Mouse (Mus musculus) layer of hippocampus, postnatal 10 days (tissue): ENCODE results near the gene Ppp1r12a. TPM values are rescaled to one million over a fixed set of nuclear protein-coding genes. Genes with fewer than 3 reads are reported as not detected.

ENCODE experiments used
- DNase-seq, 2 experiments: peaks; one replicate each; pipeline ENCODE4 v3.0.0; 2021; ENCODE audit warnings: low spot score in 2 of 2
- total RNA-seq, 2 experiments: library from RNA; stranded (reverse); gene quantifications; 2 replicates each; pipeline ENCODE4 v1.2.3; 2021

Ppp1r12a gene
- total RNA-seq, 2 experiments from 2014 or later: 98.5 to 102 TPM

DNA sequence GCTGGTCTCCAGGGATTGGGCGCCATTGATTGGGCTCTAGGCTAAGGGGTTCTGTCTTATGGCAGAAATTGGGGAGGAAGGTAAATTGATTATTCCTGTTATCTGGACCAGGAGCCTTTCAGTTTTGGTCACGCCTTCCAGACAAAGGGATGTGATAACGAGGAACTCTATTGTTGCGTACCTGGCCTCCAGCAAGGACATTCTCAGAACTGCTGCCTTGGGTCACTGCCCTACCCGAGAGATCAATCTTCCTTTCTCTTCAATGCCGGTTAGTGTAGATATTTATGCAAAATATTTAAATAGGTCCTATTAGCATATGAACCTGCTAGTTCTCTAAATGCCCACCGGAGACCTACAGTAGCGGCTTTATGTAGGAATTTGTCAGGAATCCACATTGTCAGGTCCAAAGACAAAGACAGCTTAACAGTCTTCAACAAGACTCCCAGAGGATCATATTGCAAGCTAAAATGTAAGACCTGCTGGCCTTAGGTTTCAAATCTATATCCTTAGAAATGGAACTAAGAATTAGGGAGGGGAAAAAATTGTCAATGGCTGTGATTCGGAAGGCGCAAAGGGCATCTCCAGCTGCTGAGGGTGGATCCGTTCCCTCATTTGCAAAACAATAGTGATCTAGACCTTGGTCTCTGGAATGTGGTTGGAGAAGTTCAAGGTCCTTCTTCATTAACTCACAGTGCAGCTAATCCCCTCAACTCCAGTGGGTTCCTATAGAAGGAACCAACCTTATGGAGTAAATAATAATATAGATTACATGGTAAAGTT, 124.9 kb downstream of the Ppp1r12a start:
- DNase-seq: no peak

GRCm38 (mm10) chr10:108287438-108287801, 125.4 kb downstream of the Ppp1r12a start:
- DNase-seq: no peak

GRCm38 (mm10) chr10:108290046-108290445, 128.1 kb downstream of the Ppp1r12a start:
- DNase-seq: no peak

DNA sequence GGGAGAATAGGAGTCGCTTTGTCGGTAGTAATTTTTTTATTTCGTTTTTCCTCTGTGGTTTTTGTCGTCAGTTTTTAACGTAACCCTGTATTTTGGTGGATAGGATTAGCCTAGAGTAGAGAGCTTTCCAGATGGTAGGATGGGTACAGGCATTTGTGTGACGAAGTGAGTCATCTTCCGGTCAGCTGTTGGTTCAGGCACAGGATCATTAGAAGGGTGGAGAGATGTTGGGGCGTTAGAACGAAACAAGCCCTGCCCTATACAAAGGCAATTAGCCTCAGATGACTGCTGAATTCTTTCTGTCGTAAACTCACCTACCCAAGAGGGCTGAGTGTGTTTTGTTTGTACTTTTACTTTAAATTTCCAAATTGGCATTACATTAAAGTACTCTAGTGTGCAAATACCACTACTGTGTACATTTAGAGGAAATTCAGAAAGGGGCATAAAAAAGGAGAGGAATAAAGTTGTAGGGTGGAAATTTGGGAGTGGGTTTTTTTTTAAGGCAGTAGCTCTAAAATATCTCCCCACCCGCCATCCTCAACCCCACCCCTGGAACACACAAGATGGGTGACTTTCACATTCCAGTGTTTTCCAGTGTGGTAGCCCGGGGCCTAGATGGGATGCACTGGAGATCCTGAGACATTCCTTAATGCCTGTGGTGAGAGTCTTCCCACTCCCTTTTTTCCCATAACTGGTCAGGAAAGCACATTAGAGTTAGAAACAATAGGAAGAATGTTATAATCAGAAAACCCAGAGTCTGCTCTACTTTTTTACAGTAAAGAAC, 129.9 kb downstream of the Ppp1r12a start:
- DNase-seq: no peak

DNA sequence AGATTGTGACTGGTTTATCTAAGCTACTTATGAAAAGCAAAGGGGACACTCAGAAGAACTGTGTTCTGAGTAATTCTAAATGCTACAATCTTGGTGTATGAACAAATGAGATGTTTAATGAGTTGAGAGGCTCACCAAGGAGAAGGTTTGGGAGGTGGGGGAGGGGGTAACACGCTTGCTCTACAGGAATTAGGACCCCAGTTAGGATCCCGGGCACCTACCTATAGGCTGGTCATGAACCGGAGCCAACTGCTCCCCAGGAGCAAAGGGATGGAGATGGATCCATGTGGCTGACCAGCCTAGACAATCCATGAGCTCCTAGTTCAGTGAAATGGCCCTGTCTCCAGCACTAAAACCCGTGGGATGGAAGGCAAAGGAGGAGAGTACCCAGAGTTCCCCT, 130.7 kb downstream of the Ppp1r12a start:
- DNase-seq: no peak

GRCm38 (mm10) chr10:108293620-108294195, 131.7 kb downstream of the Ppp1r12a start:
- no peak for DNase-seq

- no peak for DNase-seq
Measured at GRCm38 (mm10) chr10:108294766-108295165, 132.8 kb downstream of the Ppp1r12a start.

- no peak for DNase-seq
Measured at GRCm38 (mm10) chr10:108296446-108296845, 134.5 kb downstream of the Ppp1r12a start.

DNA sequence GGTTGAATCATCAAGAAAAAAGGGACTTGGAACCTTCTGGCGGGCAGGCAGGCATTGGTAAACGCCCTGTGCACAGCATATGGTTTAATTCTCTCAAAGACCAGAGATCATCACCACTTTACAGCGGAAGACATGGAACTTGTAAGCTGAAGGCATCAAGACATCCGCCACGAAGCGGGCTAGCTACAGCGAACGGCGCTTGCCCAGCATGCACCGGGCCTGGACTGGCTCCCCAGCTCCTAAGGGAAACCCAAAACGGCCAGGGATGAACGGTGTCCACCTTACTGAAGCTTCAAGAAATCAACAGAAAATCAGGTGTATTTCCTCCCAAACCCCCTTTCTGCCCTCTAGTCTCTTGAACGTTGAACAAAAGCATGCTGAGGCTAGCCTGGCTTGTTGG, 136.3 kb downstream of the Ppp1r12a start:
- DNase-seq: no peak

DNA sequence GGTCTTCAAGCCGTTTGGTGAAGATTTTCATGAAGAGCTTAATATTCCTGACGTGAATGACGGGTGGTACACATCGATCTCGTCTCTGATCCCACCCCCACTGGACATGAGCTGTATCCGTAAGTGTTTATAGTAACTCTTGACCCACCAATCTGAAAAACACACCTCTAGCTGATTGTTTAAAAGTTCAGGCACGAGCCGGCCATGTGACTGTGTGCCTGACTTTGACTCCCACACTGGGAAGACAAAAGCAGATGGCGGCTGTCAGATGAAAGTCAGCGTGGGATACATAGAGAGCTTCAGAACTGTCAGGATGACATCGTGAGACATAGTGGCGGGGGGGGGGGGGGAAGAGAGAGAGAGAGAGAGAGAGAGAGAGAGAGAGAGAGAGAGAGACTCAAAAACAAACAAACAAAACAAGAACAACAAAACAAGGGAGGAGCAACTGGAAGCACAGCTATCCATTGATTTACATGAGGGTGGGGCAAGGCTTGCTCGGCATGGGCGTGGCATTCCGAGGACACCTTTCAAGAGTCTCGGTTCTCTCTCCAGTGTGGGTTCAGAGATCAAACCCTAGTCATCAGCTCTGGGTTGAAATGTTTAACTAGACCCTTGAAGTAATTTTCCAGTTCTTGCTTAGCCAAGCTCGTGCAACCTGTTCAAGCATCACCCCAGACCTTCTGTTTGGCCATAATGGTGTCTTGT, 137.0 kb downstream of the Ppp1r12a start:
- DNase-seq: no peak

GRCm38 (mm10) chr10:108299828-108300227, 137.8 kb downstream of the Ppp1r12a start:
- DNase-seq: no peak

DNA sequence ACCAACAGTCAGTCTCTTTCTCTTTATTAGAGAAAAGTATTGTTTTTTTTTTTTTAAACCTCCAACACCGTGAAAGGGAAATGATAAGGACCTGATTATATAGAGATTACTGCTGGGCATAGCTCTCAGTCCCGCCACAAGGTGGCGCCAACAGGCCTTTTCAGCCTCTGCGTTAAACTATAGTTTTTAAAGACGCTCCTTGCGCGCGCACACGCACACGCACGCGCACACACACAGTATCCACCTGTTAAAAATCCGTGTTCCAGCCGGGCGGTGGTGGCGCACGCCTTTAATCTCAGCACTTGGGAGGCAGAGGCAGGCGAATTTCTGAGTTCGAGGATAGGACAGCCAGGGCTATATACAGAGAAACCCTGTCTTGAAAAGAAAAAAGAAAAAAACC, 138.8 kb downstream of the Ppp1r12a start:
- DNase-seq: peak; percentile 76 to 82

GRCm38 (mm10) chr10:108307772-108308171, 145.8 kb downstream of the Ppp1r12a start:
- no peak for DNase-seq

- DNase-seq: no peak
Measured at GRCm38 (mm10) chr10:108310195-108310594, 148.2 kb downstream of the Ppp1r12a start.

GRCm38 (mm10) chr10:108311396-108311795, 149.4 kb downstream of the Ppp1r12a start:
- DNase-seq: no peak

DNA sequence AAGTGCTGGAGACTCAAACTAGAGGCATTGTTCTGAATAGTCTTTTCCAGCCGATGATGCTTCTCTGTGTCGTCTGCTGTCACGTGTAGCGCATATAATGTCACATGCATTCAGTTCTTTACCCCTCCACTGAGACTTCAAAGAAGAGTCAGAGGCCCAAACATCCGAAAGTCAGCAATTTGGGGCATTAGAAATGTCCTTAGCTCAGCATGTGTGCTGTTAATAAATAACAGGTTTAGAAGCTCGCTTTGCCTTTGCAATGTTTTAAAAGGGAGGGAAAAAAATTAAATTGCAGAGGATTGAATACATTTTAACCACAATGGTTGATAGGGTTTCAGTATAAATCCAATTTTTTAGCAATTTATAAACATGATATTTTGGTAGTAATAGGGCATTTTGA, 151.9 kb downstream of the Ppp1r12a start:
- DNase-seq: no peak

GRCm38 (mm10) chr10:108314396-108314795, 152.4 kb downstream of the Ppp1r12a start:
- DNase-seq: no peak

GRCm38 (mm10) chr10:108315236-108315635, 153.2 kb downstream of the Ppp1r12a start:
- DNase-seq: no peak

DNA sequence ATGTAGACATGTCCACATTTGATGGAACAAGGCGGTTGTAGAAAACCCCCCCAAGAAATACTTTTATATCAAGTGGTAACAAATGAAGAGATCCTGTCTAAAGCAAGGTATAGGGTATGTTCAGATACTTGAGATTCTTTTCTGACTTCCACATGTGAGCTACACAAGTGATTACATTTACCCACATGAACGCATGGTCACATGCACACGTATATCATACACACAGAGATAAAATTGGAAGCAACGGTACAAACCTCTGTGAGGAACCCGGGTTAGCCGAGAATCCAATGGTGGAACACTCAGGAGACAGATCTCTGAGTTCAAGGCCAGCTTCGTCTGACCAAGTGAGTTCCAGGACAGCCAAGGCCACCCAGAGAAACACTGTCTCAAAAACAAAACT, 166.4 kb downstream of the Ppp1r12a start:
- no peak for DNase-seq

- no peak for DNase-seq
Measured at GRCm38 (mm10) chr10:108328983-108329382, 167.0 kb downstream of the Ppp1r12a start.

GRCm38 (mm10) chr10:108329771-108330170, 167.8 kb downstream of the Ppp1r12a start:
- no peak for DNase-seq

DNA sequence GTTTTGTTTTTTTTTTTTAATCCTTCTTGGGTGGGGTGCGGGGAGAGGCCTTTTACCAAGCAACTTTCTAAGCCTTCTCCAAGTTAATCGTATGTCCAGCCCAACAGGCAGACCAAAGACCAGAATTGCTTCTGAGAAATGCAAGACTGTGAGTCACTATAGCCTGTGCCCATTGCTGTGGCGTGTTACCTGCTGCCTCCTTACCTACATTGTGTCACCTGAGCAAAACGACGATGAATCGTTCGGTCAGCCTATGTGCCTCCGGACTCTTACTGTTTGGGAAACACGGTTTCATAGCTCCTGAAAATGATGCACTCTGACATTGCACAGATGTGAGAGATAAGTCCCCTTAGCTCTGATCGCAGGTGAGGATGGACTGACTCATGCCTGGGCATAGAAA, 169.0 kb downstream of the Ppp1r12a start:
- DNase-seq: no peak
